Mouse (Mus musculus) kidney, postnatal 14 days (tissue): ENCODE results near the gene Lck.

Source experiments
- DNase-seq: peaks from one replicate; pipeline ENCODE4 v3.0.0; 2022; ENCODE audit warnings: mixed read lengths

Gene Lck

DNA sequence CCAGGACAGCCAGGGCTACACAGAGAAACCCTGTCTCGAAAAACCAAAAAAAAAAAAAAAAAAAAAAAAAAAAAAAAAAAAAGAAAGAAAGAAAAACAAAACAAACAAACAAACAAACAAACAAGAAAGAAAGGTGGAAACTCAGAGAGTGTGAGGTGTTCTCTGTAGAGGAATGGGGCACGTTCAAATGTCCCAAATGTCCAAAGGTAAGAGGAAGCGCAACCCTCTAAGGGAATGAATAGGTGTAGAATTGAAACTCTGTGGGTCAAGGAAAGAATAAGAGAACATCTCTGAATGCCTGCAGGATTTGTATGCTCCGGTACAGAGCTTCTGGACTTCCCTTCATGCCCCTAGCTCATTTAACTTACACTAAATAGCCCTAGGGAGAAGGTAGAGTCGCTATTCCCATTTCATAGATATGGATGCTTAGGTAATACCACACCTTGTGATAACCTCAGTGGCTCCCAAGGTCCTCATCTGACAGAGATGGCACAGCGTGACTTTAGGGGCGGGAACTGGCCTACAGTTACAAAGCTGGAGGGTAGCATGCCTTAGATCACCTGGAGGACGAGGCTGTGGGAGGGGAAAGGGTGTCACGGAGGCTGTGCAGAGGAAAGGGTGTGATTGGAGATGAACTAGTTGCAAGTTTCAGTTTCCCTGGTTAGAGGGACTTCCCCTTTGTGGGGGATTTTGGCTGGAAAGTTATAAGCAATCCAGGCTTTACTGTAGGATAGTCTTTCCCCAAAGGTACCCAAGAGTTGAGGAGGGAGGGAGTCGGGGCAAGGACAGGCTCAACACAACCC is 65.8 kb downstream of the Lck start:
- no peak for DNase-seq

DNA sequence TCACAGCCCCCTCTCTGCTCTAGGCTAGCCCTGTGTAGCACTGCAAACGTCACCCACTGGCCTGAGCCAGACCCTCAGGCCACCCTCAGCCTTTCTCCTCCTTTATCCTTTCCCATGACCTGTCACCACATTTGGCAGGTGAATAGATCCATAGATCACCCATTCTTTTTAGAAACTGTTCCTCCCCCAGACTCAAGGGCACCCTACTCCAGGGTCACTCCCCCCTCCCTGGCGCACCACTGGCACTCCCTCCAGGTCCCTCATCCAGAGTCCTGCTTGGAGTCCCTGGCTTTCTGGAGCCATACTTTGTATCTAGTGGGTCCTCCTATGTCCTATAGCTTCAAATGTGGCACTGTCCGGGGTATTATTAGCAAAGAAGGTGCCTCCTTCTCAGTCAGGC is 67.9 kb downstream of the Lck start:
- no peak for DNase-seq

DNA sequence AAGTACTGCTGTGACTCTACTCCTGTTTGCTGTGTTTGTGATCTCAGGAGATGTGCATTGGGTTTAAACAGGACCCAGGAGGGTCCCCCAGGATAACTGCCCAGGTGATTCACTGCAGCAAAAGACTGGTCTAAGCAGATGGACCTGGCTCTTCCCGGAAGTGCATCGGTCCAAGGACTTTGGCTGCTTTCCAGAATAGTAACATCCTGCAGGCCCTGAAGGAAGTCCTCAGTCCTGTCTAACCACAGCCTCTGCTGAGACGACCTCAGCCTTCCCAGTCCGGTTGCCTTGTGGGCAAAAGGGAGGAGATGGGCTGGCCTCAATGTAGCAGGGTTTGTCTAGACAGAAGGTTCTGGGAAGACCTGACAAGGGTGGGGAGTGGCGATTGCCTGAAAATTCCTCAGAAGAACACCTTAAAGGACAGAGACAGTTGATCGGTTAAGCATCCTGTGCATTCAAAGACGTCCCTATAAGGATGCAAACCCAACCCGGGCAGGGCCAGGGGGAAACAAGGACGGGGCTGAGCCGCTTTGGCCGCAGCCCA is 70.5 kb downstream of the Lck start:
- no peak for DNase-seq

DNA sequence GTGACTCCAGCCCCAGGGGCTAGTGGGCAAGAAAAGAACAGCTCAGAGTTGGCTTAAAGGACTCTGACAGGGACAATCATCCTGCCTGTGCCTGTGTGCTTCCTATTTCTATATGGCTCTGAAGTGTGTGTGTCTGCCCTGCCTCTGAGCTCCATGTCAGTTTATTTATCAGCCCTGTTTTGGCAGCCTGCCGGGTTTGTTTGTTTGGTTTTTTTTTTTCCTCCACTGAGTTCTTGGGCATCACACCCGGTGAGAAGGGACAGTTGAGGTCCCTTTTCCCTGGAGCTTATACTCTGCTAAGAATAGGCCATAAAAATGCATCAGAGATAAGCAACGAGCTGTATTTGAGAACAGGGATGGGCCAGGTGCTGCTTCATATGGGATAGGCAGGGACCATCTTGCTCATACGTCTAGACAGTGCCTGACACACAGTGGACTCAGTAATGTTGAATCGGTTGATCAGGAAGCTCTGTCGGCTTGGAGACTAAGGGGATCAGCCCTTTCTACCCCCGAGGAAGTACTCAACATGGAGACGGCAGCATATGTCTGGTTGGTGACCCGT is 71.0 kb downstream of the Lck start:
- DNase-seq, result no peak

DNA sequence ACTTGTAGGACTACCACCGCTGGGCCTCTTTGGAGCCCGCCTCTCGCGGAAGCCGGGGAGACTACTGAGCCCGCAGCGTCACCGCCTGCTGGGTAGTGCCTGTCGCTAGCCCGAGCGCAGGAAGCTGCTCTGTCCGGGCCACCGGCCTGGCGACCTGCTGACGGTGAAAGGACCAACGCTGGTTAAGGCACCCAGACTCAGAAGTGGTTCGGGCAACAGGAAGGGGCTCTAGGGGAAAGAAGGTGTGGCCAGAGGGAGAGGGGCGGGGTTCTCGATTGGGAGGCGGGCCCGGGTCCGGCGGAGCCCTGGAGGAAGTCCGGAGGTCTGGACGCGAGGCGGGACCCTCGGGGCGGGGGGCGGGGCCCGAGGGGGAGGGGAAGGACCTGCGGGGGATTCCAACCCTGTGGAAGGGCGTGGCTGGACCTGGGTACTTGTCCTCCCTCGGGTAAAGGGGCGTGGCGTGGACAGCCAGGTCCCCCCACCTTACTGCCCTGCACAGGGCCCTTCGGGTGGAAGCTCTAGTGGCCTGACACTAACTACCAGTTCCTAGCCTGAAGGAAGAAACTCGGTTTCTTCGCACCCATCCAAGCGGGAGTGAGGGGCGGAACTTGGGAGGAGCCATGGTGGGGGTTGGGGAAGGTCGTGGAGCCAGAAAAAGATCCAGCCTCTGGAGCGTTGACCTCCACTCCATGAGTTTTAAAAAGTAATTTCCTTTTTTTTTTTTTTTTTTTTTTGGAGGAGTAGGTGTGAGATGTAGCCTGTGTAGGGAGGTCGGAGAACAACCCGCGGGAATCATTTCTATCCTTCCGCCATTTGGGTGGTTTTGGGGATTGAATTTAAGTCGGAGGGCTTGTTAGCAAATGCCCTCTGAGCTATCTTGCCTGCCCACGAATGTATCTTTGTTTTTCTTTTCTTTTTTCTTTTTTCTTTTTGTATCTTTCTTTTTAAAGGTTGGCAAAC is 72.6 kb downstream of the Lck start:
- DNase-seq, result peak; percentile 94

DNA sequence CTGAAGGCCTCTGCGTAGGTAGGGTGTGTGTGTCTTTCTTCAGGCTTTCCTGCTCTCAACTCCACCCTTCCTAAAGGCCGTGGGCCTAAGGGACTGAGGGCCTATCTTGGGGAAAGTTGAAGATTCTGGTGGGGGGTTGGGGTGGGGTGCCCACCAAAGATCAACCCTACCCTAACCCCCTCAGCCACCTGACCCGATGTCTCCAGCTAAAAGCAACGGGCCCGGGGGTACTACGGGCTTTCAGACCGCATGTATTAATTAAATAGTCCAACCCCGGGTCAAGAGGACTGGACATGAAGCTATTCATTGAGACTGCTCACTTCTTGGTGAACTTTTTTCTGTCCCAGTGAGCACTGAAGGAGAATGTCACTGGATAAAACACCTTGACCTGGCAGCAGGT is 73.4 kb downstream of the Lck start:
- no peak for DNase-seq

DNA sequence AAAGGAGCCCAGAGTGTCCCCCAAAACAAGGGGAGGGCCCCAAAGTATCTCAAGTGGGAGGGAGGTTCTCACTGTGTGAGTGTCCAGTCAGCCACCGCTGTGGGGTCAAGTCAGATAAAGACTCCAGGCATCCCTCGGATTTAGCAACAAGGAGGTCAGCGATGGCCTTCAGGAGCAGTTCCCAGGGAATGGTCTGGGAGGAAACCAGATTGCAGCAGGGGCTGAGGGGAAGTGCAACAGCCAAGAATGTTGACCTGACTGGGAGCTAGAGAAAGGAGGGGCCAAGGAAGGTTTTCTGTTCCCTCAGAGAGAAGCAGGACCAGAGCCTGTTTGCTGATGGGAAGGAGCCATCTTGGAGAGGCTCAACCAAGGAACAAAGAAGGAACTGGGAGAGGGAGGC is 74.5 kb downstream of the Lck start:
- no peak for DNase-seq
